Mouse (Mus musculus) stomach, embryonic 15.5 days (tissue): ENCODE results near the gene Clasrp. TPM values are rescaled to one million over a fixed set of nuclear protein-coding genes. Genes with fewer than 3 reads are reported as not detected.

Experiments used
- ATAC-seq: fragments of 200-750 bp; cut with Nextera tagmentation; 2 replicates; pipeline ENCODE4 v1.8.0; 2017; ENCODE audit warnings: low read depth, moderate number of reproducible peaks, moderate TSS enrichment; ENCODE audit not compliant: insufficient read depth, low FRiP score
- H3K27ac ChIP-seq: fragments of 300-500 bp; sonication (generic); 2 replicates; pipeline ENCODE4 v1.5.1; 2015; ENCODE audit warnings: mild to moderate bottlenecking, inconsistent platforms
- H3K27me3 ChIP-seq: fragments of 300-500 bp; sonication (generic); replicated peaks from 2 replicates; pipeline ENCODE4 v1.6.1; 2015; ENCODE audit warnings: inconsistent platforms
- H3K36me3 ChIP-seq: fragments of 300-500 bp; sonication (generic); 2 replicates; pipeline ENCODE4 v1.6.1; 2015; ENCODE audit warnings: inconsistent platforms
- H3K4me1 ChIP-seq: fragments of 300-500 bp; sonication (generic); 2 replicates; pipeline ENCODE4 v1.6.1; 2015; ENCODE audit warnings: inconsistent platforms
- H3K4me2 ChIP-seq: fragments of 300-500 bp; sonication (generic); 2 replicates; pipeline ENCODE4 v1.6.1; 2015; ENCODE audit warnings: mild to moderate bottlenecking, inconsistent platforms
- H3K4me3 ChIP-seq: fragments of 300-500 bp; sonication (generic); replicated peaks from 2 replicates; pipeline ENCODE4 v1.5.1; 2015; ENCODE audit warnings: inconsistent platforms
- H3K9ac ChIP-seq: fragments of 300-500 bp; sonication (generic); 2 replicates; pipeline ENCODE4 v1.6.1; 2015; ENCODE audit warnings: inconsistent platforms
- H3K9me3 ChIP-seq: fragments of 300-500 bp; sonication (generic); 2 replicates; pipeline ENCODE4 v1.6.1; 2016; ENCODE audit warnings: inconsistent platforms
- WGBS: fragments of 180-500 bp; shearing (Covaris S2); methylation state at CpG from one replicate; pipeline ENCODE4 v1.1.7; 2015; 5-methylcytosine and 5-hydroxymethylcytosine counted together
- polyA plus RNA-seq: library from polyadenylated mRNA; unstranded; fragments of >200 nt; fragmentation: Nextera tagmentation; extraction: Ambion mirVana; gene quantifications from 2 replicates; pipeline ENCODE4 v1.2.1, GENCODE M21; 2015

Gene Clasrp
- polyA plus RNA-seq, 1 experiment from 2014 or later: 44.8 TPM

- H3K9ac ChIP-seq: no peak overlapping the region
- H3K36me3 ChIP-seq: no peaks in the 10 kb centered on the region
- no peak overlapping the region for H3K27ac ChIP-seq
- ATAC-seq: no peak
- H3K9me3 ChIP-seq: no peaks in the 10 kb centered on the region
- H3K4me2 ChIP-seq: no peak overlapping the region
- 58% methylated on average over 8 of the region's 8 CpGs for WGBS
- H3K4me3 ChIP-seq: no peak overlapping the region
- H3K27me3 ChIP-seq: no peaks in the 10 kb centered on the region
- H3K4me1 ChIP-seq: peaks cover 42% of the 10 kb centered on the region
Measured at GRCm38 (mm10) chr7:19542155-19542691, 62.1 kb downstream of the Clasrp start.

GRCm38 (mm10) chr7:19541681-19542154 is 62.6 kb downstream of the Clasrp start:
- no peak for ATAC-seq
- H3K9ac ChIP-seq: no peak overlapping the region
- 73% methylated on average over 7 of the region's 7 CpGs for WGBS
- H3K36me3 ChIP-seq: no peaks in the 10 kb centered on the region
- H3K4me2 ChIP-seq: no peak overlapping the region
- H3K9me3 ChIP-seq: no peaks in the 10 kb centered on the region
- H3K27me3 ChIP-seq: no peaks in the 10 kb centered on the region
- H3K4me3 ChIP-seq: no peak overlapping the region
- H3K4me1 ChIP-seq: peaks cover 37% of the 10 kb centered on the region
- H3K27ac ChIP-seq: no peak overlapping the region

- Histone ChIP-seq H3K9ac (no peak overlapping the region), H3K4me2 (no peak overlapping the region), H3K4me3 (no peak overlapping the region), H3K4me1 (peaks cover 31% of the 10 kb centered on the region), H3K27me3 (no peaks in the 10 kb centered on the region), H3K9me3 (no peaks in the 10 kb centered on the region), H3K36me3 (no peaks in the 10 kb centered on the region), H3K27ac (no peak overlapping the region)
- 74% methylated on average over 2 of the region's 2 CpGs for WGBS
- ATAC-seq: no peak
Measured at GRCm38 (mm10) chr7:19540771-19541566, 63.3 kb downstream of the Clasrp start.

- H3K36me3 ChIP-seq: peaks cover 43% of the 10 kb centered on the region
- no peak overlapping the region for H3K4me3 ChIP-seq
- peak; percentile 12; the same call in 1 of the 2 replicates for ATAC-seq
- no peak overlapping the region for H3K27ac ChIP-seq
- 91% methylated on average over 10 of the region's 10 CpGs for WGBS
- no peak overlapping the region for H3K9ac ChIP-seq
- H3K4me1 ChIP-seq: no peaks in the 10 kb centered on the region
- no peaks in the 10 kb centered on the region for H3K9me3 ChIP-seq
- H3K27me3 ChIP-seq: no peaks in the 10 kb centered on the region
- H3K4me2 ChIP-seq: no peak overlapping the region
Measured at GRCm38 (mm10) chr7:19534676-19535075, 69.6 kb downstream of the Clasrp start.

GRCm38 (mm10) chr7:19532240-19532639 is 72.0 kb downstream of the Clasrp start:
- H3K4me3 ChIP-seq: no peak overlapping the region
- no peak for ATAC-seq
- no peaks in the 10 kb centered on the region for H3K4me1 ChIP-seq
- no peaks in the 10 kb centered on the region for H3K9me3 ChIP-seq
- peaks cover 45% of the 10 kb centered on the region for H3K36me3 ChIP-seq
- H3K27me3 ChIP-seq: no peaks in the 10 kb centered on the region
- no peak overlapping the region for H3K9ac ChIP-seq
- WGBS: 84% methylated on average over 13 of the region's 14 CpGs
- no peak overlapping the region for H3K4me2 ChIP-seq
- H3K27ac ChIP-seq: no peak overlapping the region

GRCm38 (mm10) chr7:19531077-19531476 is 73.2 kb downstream of the Clasrp start:
- H3K27ac ChIP-seq: no peak overlapping the region
- no peak overlapping the region for H3K4me3 ChIP-seq
- WGBS: 73% methylated on average over 10 of the region's 10 CpGs
- H3K9me3 ChIP-seq: no peaks in the 10 kb centered on the region
- ATAC-seq: no peak
- H3K4me1 ChIP-seq: no peaks in the 10 kb centered on the region
- H3K9ac ChIP-seq: no peak overlapping the region
- peaks cover 45% of the 10 kb centered on the region for H3K36me3 ChIP-seq
- H3K27me3 ChIP-seq: no peaks in the 10 kb centered on the region
- H3K4me2 ChIP-seq: no peak overlapping the region

Other genes with a start within 250 kb of the Clasrp start
- 24.9 and 26.1 TPM in 2 replicates for gene Cd3eap, start 245.0 kb downstream of the Clasrp start, polyA plus RNA-seq
- gene Ppp1r13l, start 244.7 kb downstream of the Clasrp start, polyA plus RNA-seq: 7.8 and 8.9 TPM in 2 replicates
- 13.5 and 14.8 TPM in 2 replicates for gene Ercc2, start 222.5 kb downstream of the Clasrp start, polyA plus RNA-seq
- gene Klc3, start 200.4 kb downstream of the Clasrp start, polyA plus RNA-seq: 9.7 and 10.4 TPM in 2 replicates
- 17.4 and 19.1 TPM in 2 replicates for gene Ckm, start 199.7 kb downstream of the Clasrp start, polyA plus RNA-seq
- 7.8 and 7.9 TPM in 2 replicates for gene Mark4, start 145.7 kb downstream of the Clasrp start, polyA plus RNA-seq
- 0.94 and 1.3 TPM in 2 replicates for gene Exoc3l2, start 141.2 kb downstream of the Clasrp start, polyA plus RNA-seq
- gene Bloc1s3, start 96.1 kb downstream of the Clasrp start, polyA plus RNA-seq: 2.2 and 2.4 TPM in 2 replicates
- 103 and 105 TPM in 2 replicates for gene Trappc6a, start 96.1 kb downstream of the Clasrp start, polyA plus RNA-seq
- gene Nkpd1, start 86.6 kb downstream of the Clasrp start, polyA plus RNA-seq: 0.30 and 0.83 TPM in 2 replicates
- gene Ppp1r37, start 41.4 kb downstream of the Clasrp start, polyA plus RNA-seq: 25.3 and 28.2 TPM in 2 replicates
- gene Zfp296, start 27.2 kb downstream of the Clasrp start, polyA plus RNA-seq: 1.7 and 2.6 TPM in 2 replicates
- gene Gemin7, start 26.9 kb downstream of the Clasrp start, polyA plus RNA-seq: 143 and 157 TPM in 2 replicates
- 9.0 and 10.1 TPM in 2 replicates for gene Relb, start 25.0 kb upstream of the Clasrp start, polyA plus RNA-seq
- 79.7 and 85.8 TPM in 2 replicates for gene Clptm1, start 60.5 kb upstream of the Clasrp start, polyA plus RNA-seq
- gene Apoc2, start 73.5 kb upstream of the Clasrp start, polyA plus RNA-seq: 47.3 and 98.1 TPM in 2 replicates
- 3.1 TPM in 1 of 2 replicates, not detected in the other for gene Gm44805, start 76.9 kb upstream of the Clasrp start, polyA plus RNA-seq
- 8.0 and 23.5 TPM in 2 replicates for gene Apoc4, start 77.0 kb upstream of the Clasrp start, polyA plus RNA-seq
- 36.2 and 52.7 TPM in 2 replicates for gene Apoc1, start 88.2 kb upstream of the Clasrp start, polyA plus RNA-seq
- 363 and 515 TPM in 2 replicates for gene Apoe, start 94.7 kb upstream of the Clasrp start, polyA plus RNA-seq
- 161 and 181 TPM in 2 replicates for gene Tomm40, start 111.0 kb upstream of the Clasrp start, polyA plus RNA-seq
- 129 and 136 TPM in 2 replicates for gene Nectin2, start 146.0 kb upstream of the Clasrp start, polyA plus RNA-seq
- gene Bcam, start 166.5 kb upstream of the Clasrp start, polyA plus RNA-seq: 129 and 151 TPM in 2 replicates
- gene Cblc, start 192.3 kb upstream of the Clasrp start, polyA plus RNA-seq: 24.3 and 24.6 TPM in 2 replicates
- 8.9 and 10.4 TPM in 2 replicates for gene Bcl3, start 218.3 kb upstream of the Clasrp start, polyA plus RNA-seq
- 0.39 TPM in 1 of 2 replicates, not detected in the other for gene Gm19345, start 247.5 kb upstream of the Clasrp start, polyA plus RNA-seq